Mouse (Mus musculus) lung, embryonic 16.5 days (tissue): ENCODE measurements at regions not wholly inside any gene's neighbourhood (a gene's known extent, or its start where the extent isn't known, plus 50 kb on each side); places are given as distances from the start of the nearest gene placed in this dataset.

Experiments
- ATAC-seq: fragments of 200-750 bp; cut with Nextera tagmentation; 2 replicates; pipeline ENCODE4 v1.8.0; 2017; ENCODE audit warnings: low read depth, mild to moderate bottlenecking, moderate library complexity
- H3K27ac ChIP-seq: fragments of 300-500 bp; sonication (generic); 2 replicates; pipeline ENCODE4 v1.5.1; 2014; ENCODE audit warnings: mild to moderate bottlenecking, control low read depth, low read length
- H3K27me3 ChIP-seq: fragments of 300-500 bp; sonication (generic); 2 replicates; pipeline ENCODE4 v1.6.1; 2014; ENCODE audit warnings: low read depth, low read length, mixed read lengths; ENCODE audit not compliant: control insufficient read depth, insufficient read depth
- H3K36me3 ChIP-seq: fragments of 300-500 bp; sonication (generic); 2 replicates; pipeline ENCODE4 v1.6.1; 2014; ENCODE audit warnings: low read length; ENCODE audit not compliant: control insufficient read depth, insufficient read depth
- H3K4me1 ChIP-seq: fragments of 300-500 bp; sonication (generic); replicated peaks from 2 replicates; pipeline ENCODE4 v1.6.1; 2014; ENCODE audit warnings: low read length, mixed read lengths; ENCODE audit not compliant: control insufficient read depth, insufficient read depth
- H3K4me2 ChIP-seq: fragments of 300-500 bp; sonication (generic); 2 replicates; pipeline ENCODE4 v1.6.1; 2014; ENCODE audit warnings: low read depth, low read length, control low read depth
- H3K4me3 ChIP-seq: fragments of 300-500 bp; sonication (generic); 2 replicates; pipeline ENCODE4 v1.5.1; 2014; ENCODE audit warnings: mild to moderate bottlenecking, low read length, control low read depth
- H3K9ac ChIP-seq: fragments of 300-500 bp; sonication (generic); 2 replicates; pipeline ENCODE4 v1.6.1; 2014; ENCODE audit warnings: low read length, control low read depth
- H3K9me3 ChIP-seq: fragments of 300-500 bp; sonication (generic); 2 replicates; pipeline ENCODE4 v1.6.1; 2016; ENCODE audit warnings: low read length; ENCODE audit not compliant: control insufficient read depth
- WGBS: fragments of 180-500 bp; shearing (Covaris S2); extraction: QIAGEN DNeasy Blood & Tissue Kit; methylation state at CpG from one replicate; pipeline ENCODE4 v1.1.7; 2014; 5-methylcytosine and 5-hydroxymethylcytosine counted together

DNA sequence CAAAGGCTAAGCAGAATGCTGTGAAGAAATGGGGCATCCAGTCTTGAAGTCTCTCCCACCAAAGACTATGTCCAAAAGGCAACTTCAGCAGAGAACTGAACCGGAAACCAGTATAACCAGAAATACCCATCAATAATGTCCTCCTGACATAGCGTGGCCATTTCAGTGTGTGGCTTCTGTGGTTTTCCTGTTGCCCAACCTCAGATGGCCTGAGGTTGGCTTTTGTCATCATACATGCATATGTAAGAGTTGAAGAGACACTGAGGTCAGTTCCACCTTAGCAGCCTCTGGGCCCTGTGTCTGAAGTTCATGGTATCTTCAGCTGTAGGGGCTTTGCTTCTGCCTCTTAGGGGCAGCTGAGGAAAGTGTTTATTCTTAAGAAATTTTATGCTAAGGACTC is 98.1 kb upstream of the Rbm19 start:
- Histone ChIP-seq H3K4me2 (no peak overlapping the region), H3K9me3 (no peaks in the 10 kb centered on the region), H3K9ac (no peak overlapping the region), H3K4me3 (no peak overlapping the region), H3K36me3 (no peaks in the 10 kb centered on the region), H3K27me3 (no peaks in the 10 kb centered on the region), H3K27ac (no peak overlapping the region), H3K4me1 (no peaks in the 10 kb centered on the region)
- 84% methylated on average over 2 of the region's 2 CpGs for WGBS
- ATAC-seq = no peak

DNA sequence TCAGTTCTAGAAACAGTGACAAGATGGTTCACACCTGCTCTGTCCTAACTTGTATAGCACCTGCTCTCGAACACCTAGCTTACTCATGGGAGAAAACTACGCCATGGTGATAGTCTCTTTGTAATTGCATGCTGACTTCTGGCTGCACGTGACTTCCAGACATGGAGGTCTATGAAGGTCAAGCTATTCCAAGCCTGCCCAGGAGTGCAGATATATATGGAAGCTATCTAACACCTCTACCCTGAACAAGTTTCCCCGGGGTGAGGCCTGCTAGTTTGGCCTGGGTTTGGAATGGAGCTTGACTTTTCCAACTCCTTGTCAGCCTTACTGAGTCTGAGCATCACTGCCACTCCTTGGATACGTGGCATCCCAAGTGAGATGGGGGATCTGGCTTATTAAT is 95.5 kb upstream of the Rbm19 start:
- ATAC-seq = no peak
- H3K9ac ChIP-seq = no peak overlapping the region
- no peak overlapping the region for H3K4me2 ChIP-seq
- no peaks in the 10 kb centered on the region for H3K36me3 ChIP-seq
- WGBS = 71% methylated on average over 5 of the region's 5 CpGs
- no peak overlapping the region for H3K4me3 ChIP-seq
- no peak overlapping the region for H3K27ac ChIP-seq
- no peaks in the 10 kb centered on the region for H3K9me3 ChIP-seq
- 0 out of 2 replicates have a peak, but pooled peaks cover 3% of the 10 kb centered on the region for H3K4me1 ChIP-seq
- H3K27me3 ChIP-seq = no peaks in the 10 kb centered on the region

DNA sequence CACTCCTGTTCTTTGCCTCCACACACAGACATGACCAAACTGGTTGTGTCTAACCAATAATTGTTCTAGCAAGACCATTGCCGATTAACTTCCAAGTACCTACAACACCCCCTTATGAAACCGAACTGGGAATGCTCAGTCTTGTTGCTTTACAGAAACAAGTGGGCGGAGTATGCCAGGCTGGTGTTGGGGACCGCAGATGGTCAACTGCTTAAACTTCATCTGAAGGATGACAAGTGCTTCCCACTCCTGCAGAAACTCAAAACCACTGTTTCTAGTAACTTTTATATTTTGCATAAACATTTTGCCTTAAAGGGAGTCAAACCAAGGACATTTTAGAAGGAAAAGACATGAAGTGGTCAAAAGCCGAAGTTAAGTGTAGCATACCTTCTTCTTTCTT is 94.0 kb upstream of the Rbm19 start:
- H3K9me3 ChIP-seq = no peaks in the 10 kb centered on the region
- 94% methylated on average over 5 of the region's 5 CpGs for WGBS
- H3K27me3 ChIP-seq = no peaks in the 10 kb centered on the region
- H3K9ac ChIP-seq = no peak overlapping the region
- no peaks in the 10 kb centered on the region for H3K36me3 ChIP-seq
- H3K4me3 ChIP-seq = no peak overlapping the region
- 0 out of 2 replicates have a peak, but pooled peaks cover 3% of the 10 kb centered on the region for H3K4me1 ChIP-seq
- no peak for ATAC-seq
- no peak overlapping the region for H3K4me2 ChIP-seq
- H3K27ac ChIP-seq = no peak overlapping the region

- no peak overlapping the region for H3K27ac ChIP-seq
- H3K9me3 ChIP-seq = no peaks in the 10 kb centered on the region
- no peaks in the 10 kb centered on the region for H3K27me3 ChIP-seq
- H3K4me2 ChIP-seq = no peak overlapping the region
- no peaks in the 10 kb centered on the region for H3K36me3 ChIP-seq
- ATAC-seq = no peak
- H3K4me1 ChIP-seq = 0 out of 2 replicates have a peak, but pooled peaks cover 3% of the 10 kb centered on the region
- H3K4me3 ChIP-seq = no peak overlapping the region
- no peak overlapping the region for H3K9ac ChIP-seq
- WGBS = 1% methylated on average over 10 of the region's 10 CpGs
Observed at GRCm38 (mm10) chr5:120024071-120024470, 92.2 kb upstream of the Rbm19 start.

GRCm38 (mm10) chr5:120025212-120025611 is 91.1 kb upstream of the Rbm19 start:
- no peaks in the 10 kb centered on the region for H3K9me3 ChIP-seq
- H3K4me3 ChIP-seq = no peak overlapping the region
- no peaks in the 10 kb centered on the region for H3K36me3 ChIP-seq
- H3K9ac ChIP-seq = no peak overlapping the region
- 0 out of 2 replicates have a peak, but pooled peaks cover 3% of the 10 kb centered on the region for H3K4me1 ChIP-seq
- no peak overlapping the region for H3K4me2 ChIP-seq
- no peak for ATAC-seq
- no peaks in the 10 kb centered on the region for H3K27me3 ChIP-seq
- H3K27ac ChIP-seq = no peak overlapping the region

DNA sequence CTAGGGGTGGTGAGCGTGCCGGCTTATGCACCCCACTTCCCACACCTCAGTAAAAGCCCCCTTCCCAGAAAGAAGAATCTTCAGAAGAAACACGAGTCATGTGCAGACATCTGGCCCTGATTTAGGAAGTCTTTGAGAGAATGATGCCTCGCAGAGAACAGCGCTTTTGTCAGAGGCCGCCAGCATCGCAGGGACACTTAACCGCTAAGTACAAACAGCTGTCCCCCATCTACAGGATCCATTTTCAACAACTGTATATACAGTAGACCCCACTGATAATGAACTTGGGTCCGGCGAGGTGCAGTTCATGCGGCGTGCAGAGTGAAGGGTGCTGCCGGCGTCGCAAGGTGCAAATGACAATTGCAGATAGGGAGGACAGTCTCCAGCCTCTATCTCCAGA is 85.4 kb upstream of the Rbm19 start:
- no peak overlapping the region for H3K27ac ChIP-seq
- H3K9ac ChIP-seq = no peak overlapping the region
- H3K4me3 ChIP-seq = no peak overlapping the region
- peaks cover 2% of the 10 kb centered on the region; the same call in 1 of the 2 replicates for H3K27me3 ChIP-seq
- no peak for ATAC-seq
- H3K4me1 ChIP-seq = no peaks in the 10 kb centered on the region
- WGBS = 54% methylated on average over 15 of the region's 15 CpGs
- H3K9me3 ChIP-seq = no peaks in the 10 kb centered on the region
- no peaks in the 10 kb centered on the region for H3K36me3 ChIP-seq
- H3K4me2 ChIP-seq = no peak overlapping the region

GRCm38 (mm10) chr5:120031614-120032013 is 84.7 kb upstream of the Rbm19 start:
- Histone ChIP-seq H3K27me3 (peaks cover 2% of the 10 kb centered on the region; the same call in 1 of the 2 replicates), H3K36me3 (no peaks in the 10 kb centered on the region), H3K9ac (no peak overlapping the region), H3K27ac (no peak overlapping the region), H3K4me2 (no peak overlapping the region), H3K4me1 (no peaks in the 10 kb centered on the region), H3K9me3 (no peaks in the 10 kb centered on the region), H3K4me3 (no peak overlapping the region)
- ATAC-seq = no peak
- WGBS = 35% methylated on average over 4 of the region's 4 CpGs

- Histone ChIP-seq H3K4me3 (no peak overlapping the region), H3K9me3 (no peaks in the 10 kb centered on the region), H3K27me3 (peaks cover 2% of the 10 kb centered on the region; the same call in 1 of the 2 replicates), H3K27ac (no peak overlapping the region), H3K36me3 (no peaks in the 10 kb centered on the region), H3K4me2 (no peak overlapping the region), H3K4me1 (no peaks in the 10 kb centered on the region), H3K9ac (no peak overlapping the region)
- ATAC-seq = no peak
- 32% methylated on average over 13 of the region's 13 CpGs for WGBS
Observed at GRCm38 (mm10) chr5:120034499-120035077, 81.7 kb upstream of the Rbm19 start.

DNA sequence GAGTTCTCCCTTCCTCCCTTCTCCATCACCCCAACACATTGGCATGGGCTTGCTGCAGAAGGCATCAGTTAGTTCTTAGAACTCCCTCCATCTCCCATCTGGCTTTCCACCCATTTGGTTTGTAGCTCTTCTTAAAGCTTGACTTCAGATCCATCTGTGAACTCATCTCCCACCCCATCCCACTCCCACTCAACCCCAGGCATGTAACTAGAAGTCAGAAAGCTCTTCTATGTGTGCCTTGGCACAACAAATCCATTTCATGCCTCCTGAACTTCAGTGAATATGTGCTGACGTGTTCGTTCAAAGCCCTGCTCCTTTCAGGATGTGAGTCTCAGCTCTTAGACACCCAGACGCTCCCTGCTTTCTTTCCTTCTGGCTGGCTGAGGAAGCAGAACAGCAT is 81.0 kb upstream of the Rbm19 start:
- Histone ChIP-seq H3K36me3 (no peaks in the 10 kb centered on the region), H3K4me3 (no peak overlapping the region), H3K27ac (no peak overlapping the region), H3K4me1 (no peaks in the 10 kb centered on the region), H3K9ac (no peak overlapping the region), H3K27me3 (peaks cover 2% of the 10 kb centered on the region; the same call in 1 of the 2 replicates), H3K9me3 (no peaks in the 10 kb centered on the region), H3K4me2 (no peak overlapping the region)
- 78% methylated on average over 3 of the region's 3 CpGs for WGBS
- no peak for ATAC-seq

DNA sequence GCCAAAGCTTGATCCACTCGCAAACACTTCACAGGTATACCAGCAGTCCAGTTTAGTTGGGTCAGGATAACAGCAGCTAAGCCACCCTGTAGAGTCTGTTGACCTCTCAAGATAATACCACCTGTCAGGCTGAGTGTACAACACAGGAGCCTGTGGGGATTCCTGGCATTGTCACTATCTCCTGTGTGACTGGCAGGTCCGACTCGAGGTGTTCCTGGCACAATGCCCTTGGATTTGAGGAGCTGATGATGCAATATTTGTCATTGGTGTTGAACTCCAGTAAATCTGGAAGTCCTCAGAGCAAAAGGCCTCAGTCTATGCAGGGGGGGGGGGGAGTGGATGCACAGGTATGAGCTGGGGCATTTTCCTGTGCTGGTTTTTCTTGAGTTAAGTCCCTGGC is 78.5 kb upstream of the Rbm19 start:
- Histone ChIP-seq H3K9ac (no peak overlapping the region), H3K4me1 (no peaks in the 10 kb centered on the region), H3K9me3 (no peaks in the 10 kb centered on the region), H3K27me3 (peaks cover 2% of the 10 kb centered on the region; the same call in 1 of the 2 replicates), H3K4me2 (no peak overlapping the region), H3K36me3 (no peaks in the 10 kb centered on the region), H3K27ac (no peak overlapping the region), H3K4me3 (no peak overlapping the region)
- WGBS = 60% methylated on average over 3 of the region's 3 CpGs
- ATAC-seq = no peak
